Mouse (Mus musculus): Measurements from ENCODE around the gene Ambra1.

Ambra1 gene

GRCm38 (mm10) chr2:91921181-91921789 is 191.4 kb downstream of the Ambra1 start:
- peak; percentile 61 for DNase-seq (ENCODE audit: low spot score)

- DNase-seq (ENCODE audit: low spot score), result no peak
Measured at GRCm38 (mm10) chr2:91921790-91922570, 192.0 kb downstream of the Ambra1 start.

- no peak for DNase-seq (ENCODE audit: low spot score)
Measured at GRCm38 (mm10) chr2:91922586-91923414, 192.9 kb downstream of the Ambra1 start.

- no peak for DNase-seq (ENCODE audit: low spot score)
Measured at GRCm38 (mm10) chr2:91923415-91924337, 193.7 kb downstream of the Ambra1 start.

GRCm38 (mm10) chr2:91924726-91925125 is 194.8 kb downstream of the Ambra1 start:
- no peak for DNase-seq (ENCODE audit: low spot score)

GRCm38 (mm10) chr2:91925442-91925841 is 195.5 kb downstream of the Ambra1 start:
- no peak for DNase-seq (ENCODE audit: low spot score)

- no peak for DNase-seq (ENCODE audit: low spot score)
Measured at GRCm38 (mm10) chr2:91926949-91927348, 197.0 kb downstream of the Ambra1 start, which contains the start of gene Chrm4. Gene Chrm4, plus strand, starts transcription at chr2:91927249.

- DNase-seq (ENCODE audit: low spot score), result no peak
Measured at GRCm38 (mm10) chr2:91927826-91928533, 198.0 kb downstream of the Ambra1 start.

GRCm38 (mm10) chr2:91928534-91929350 is 198.8 kb downstream of the Ambra1 start:
- no peak for DNase-seq (ENCODE audit: low spot score)

GRCm38 (mm10) chr2:91929455-91929854 is 199.5 kb downstream of the Ambra1 start:
- DNase-seq (ENCODE audit: low spot score), result no peak

- no peak for DNase-seq (ENCODE audit: low spot score)
Measured at GRCm38 (mm10) chr2:91929936-91930335, 200.0 kb downstream of the Ambra1 start.

GRCm38 (mm10) chr2:91930761-91931291 is 200.9 kb downstream of the Ambra1 start:
- DNase-seq (ENCODE audit: low spot score), result no peak

GRCm38 (mm10) chr2:91931328-91932159 is 201.6 kb downstream of the Ambra1 start:
- no peak for DNase-seq (ENCODE audit: low spot score)

GRCm38 (mm10) chr2:91932160-91932711 is 202.3 kb downstream of the Ambra1 start, which contains the start of gene Mdk:
Gene Mdk, minus strand, starts transcription at chr2:91932297.
- DNase-seq (ENCODE audit: low spot score), result no peak

- DNase-seq (ENCODE audit: low spot score), result no peak
Measured at GRCm38 (mm10) chr2:91932737-91933350, 202.9 kb downstream of the Ambra1 start.

- no peak for DNase-seq (ENCODE audit: low spot score)
Measured at GRCm38 (mm10) chr2:91933471-91933870, 203.5 kb downstream of the Ambra1 start.

- no peak for DNase-seq (ENCODE audit: low spot score)
Measured at GRCm38 (mm10) chr2:91934016-91934415, 204.1 kb downstream of the Ambra1 start.

Data from ovary, adult 18-20 months (tissue).